Mouse (Mus musculus) stomach, embryonic 16.5 days (tissue): ENCODE data around the gene Pdk2. TPM values are rescaled to one million over a fixed set of nuclear protein-coding genes. Genes with fewer than 3 reads are reported as not detected.

ENCODE experiments used
- ATAC-seq: fragments of 200-750 bp; cut with Nextera tagmentation; 2 replicates; pipeline ENCODE4 v1.8.0; 2017; ENCODE audit warnings: moderate number of reproducible peaks, moderate TSS enrichment; ENCODE audit not compliant: insufficient read depth, low FRiP score
- H3K27ac ChIP-seq: fragments of 300-500 bp; sonication (generic); 2 replicates; pipeline ENCODE4 v1.5.1; 2014; ENCODE audit warnings: low read length
- H3K27me3 ChIP-seq: fragments of 300-500 bp; sonication (generic); 2 replicates; pipeline ENCODE4 v1.6.1; 2014; ENCODE audit warnings: low read length, control low read depth, mixed read lengths; ENCODE audit not compliant: control insufficient read depth, insufficient read depth
- H3K36me3 ChIP-seq: fragments of 300-500 bp; sonication (generic); 2 replicates; pipeline ENCODE4 v1.6.1; 2014; ENCODE audit warnings: low read length; ENCODE audit not compliant: control insufficient read depth, insufficient read depth
- H3K4me1 ChIP-seq: fragments of 300-500 bp; sonication (generic); 2 replicates; pipeline ENCODE4 v1.6.1; 2014; ENCODE audit warnings: low read length, control low read depth, mixed read lengths; ENCODE audit not compliant: control insufficient read depth, insufficient read depth
- H3K4me2 ChIP-seq: fragments of 300-500 bp; sonication (generic); 2 replicates; pipeline ENCODE4 v1.6.1; 2014; ENCODE audit warnings: low read depth, low read length, mixed read lengths
- H3K4me3 ChIP-seq: fragments of 300-500 bp; sonication (generic); replicated peaks from 2 replicates; pipeline ENCODE4 v1.5.1; 2014; ENCODE audit warnings: mild to moderate bottlenecking, low read length
- H3K9ac ChIP-seq: fragments of 300-500 bp; sonication (generic); 2 replicates; pipeline ENCODE4 v1.6.1; 2014; ENCODE audit warnings: low read length
- H3K9me3 ChIP-seq: fragments of 300-500 bp; sonication (generic); replicated peaks from 2 replicates; pipeline ENCODE4 v1.6.1; 2016; ENCODE audit warnings: low read length, control low read depth; ENCODE audit not compliant: control insufficient read depth
- WGBS: fragments of 180-500 bp; shearing (Covaris S2); extraction: QIAGEN DNeasy Blood & Tissue Kit; methylation state at CpG from one replicate; pipeline ENCODE4 v1.1.7; 2014; 5-methylcytosine and 5-hydroxymethylcytosine counted together
- polyA plus RNA-seq: library from polyadenylated mRNA; unstranded; fragments of >200 nt; fragmentation: Nextera tagmentation; extraction: Ambion mirVana; gene quantifications from 2 replicates; pipeline ENCODE4 v1.2.1, GENCODE M21; 2015

The Pdk2 gene
- polyA plus RNA-seq, 1 experiment from 2014 or later, result 37.9 TPM

GRCm38 (mm10) chr11:94996101-94996500, 45.1 kb downstream of the Pdk2 start:
- Histone ChIP-seq H3K36me3 (peaks cover 7% of the 10 kb centered on the region; the same call in 1 of the 2 replicates), H3K4me3 (no peak overlapping the region), H3K4me1 (peaks cover 48% of the 10 kb centered on the region), H3K9ac (peak overlapping the region; percentile 8; the same call in 1 of the 2 replicates), H3K27ac (no peak overlapping the region), H3K4me2 (no peak overlapping the region), H3K9me3 (no peaks in the 10 kb centered on the region), H3K27me3 (no peaks in the 10 kb centered on the region)
- WGBS, result 77% methylated on average over 8 of the region's 8 CpGs
- no peak for ATAC-seq

DNA sequence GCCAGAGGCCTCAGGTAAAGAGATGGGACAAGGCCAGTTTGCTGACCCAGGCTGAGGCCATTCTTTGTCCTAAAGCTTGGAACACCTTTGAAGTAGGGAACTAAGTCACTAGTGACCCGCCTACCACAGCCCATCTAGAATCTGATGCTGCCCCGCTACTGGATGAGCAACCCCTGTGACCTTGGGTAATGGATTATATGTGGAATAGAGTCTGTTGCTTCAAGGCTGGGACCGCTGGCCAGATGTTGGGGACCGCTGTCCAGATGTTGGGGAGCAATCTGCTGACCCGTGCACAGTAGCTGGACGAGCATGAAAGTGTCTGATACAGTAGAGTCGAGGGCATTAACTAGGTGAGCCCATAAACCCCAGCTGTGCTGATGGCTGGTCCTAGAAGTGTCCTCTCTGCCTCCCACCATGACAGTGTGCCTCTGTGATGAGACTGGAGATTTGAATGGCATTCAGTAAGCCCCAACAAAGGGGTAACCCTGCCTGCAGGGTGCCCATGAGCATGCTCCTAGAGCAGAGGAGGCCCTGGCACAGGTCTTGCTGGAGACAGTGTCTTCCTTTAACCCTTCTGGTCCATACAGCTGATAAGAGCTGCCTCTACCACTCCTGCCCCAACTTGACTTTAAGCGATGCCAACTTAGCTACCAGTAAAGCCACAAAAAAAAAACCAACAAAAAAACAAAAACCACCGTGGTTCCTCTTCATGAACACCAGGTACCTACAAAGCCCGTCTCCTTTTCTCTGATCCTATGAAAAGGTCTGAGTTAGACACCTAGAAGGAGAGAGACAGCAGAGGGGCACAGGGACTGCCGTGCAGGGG, 46.0 kb downstream of the Pdk2 start:
- Histone ChIP-seq H3K9ac (peak overlapping the region; percentile 95), H3K4me2 (peak overlapping the region; percentile 97), H3K4me1 (peaks cover 44% of the 10 kb centered on the region), H3K27me3 (no peaks in the 10 kb centered on the region), H3K36me3 (peaks cover 7% of the 10 kb centered on the region; the same call in 1 of the 2 replicates), H3K4me3 (peak overlapping the region; percentile 85), H3K9me3 (no peaks in the 10 kb centered on the region), H3K27ac (no peak overlapping the region)
- 78% methylated on average over 11 of the region's 11 CpGs for WGBS
- no peak for ATAC-seq

- Histone ChIP-seq H3K27me3 (no peaks in the 10 kb centered on the region), H3K27ac (0 out of 2 replicates have a peak overlapping the region, but pooled peaks have one; percentile 8), H3K4me3 (peak overlapping the region; percentile 85), H3K4me1 (peaks cover 48% of the 10 kb centered on the region), H3K9ac (peak overlapping the region; percentile 95), H3K9me3 (no peaks in the 10 kb centered on the region), H3K36me3 (peaks cover 4% of the 10 kb centered on the region; the same call in 1 of the 2 replicates), H3K4me2 (peak overlapping the region; percentile 97)
- no peak for ATAC-seq
- 43% methylated on average over 10 of the region's 10 CpGs for WGBS
These were observed 46.8 kb downstream of the Pdk2 start for GRCm38 (mm10) chr11:94994208-94994814.

DNA sequence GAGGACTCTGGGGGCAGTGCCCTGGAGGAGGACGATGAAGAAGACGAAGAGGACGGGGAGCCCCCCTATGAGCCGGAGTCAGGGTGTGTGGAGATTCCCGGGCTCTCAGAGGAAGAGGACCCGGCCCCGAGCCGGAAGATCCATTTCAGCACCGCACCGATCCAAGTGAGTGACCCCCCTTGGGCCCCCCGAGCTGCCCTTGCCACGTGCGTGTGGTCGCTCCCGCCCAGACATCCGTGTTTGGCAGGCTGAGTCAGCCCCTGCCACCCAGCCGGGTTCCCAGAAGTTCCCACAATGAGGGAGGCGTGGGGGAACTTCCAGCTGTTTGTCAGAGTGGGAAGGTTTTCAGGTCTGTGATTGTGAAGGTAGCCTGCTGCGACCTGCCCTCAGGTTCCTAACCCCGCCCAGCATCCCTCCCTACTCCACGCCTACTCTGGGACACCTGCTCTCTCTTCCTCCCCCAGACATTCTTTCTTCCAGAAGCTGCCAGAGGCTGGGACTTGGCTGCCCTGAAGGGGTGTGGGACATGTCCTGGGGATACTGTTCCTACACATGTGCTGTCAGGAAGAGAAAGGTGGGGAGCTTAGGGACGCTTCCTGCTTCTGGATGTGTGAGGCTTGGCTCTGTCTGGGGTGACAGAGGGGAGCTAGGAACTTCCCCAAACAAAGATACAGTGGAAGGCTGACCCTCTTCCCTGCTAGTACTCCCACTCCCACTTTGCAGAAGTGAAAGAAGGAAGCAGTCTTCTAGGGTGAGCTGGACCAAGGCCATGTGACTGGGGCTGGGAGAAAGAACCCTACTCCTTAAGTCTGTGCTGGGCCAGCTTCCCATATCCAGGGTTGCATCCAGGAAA, 48.2 kb downstream of the Pdk2 start:
- Histone ChIP-seq H3K4me2 (peak overlapping the region; percentile 97), H3K27me3 (no peaks in the 10 kb centered on the region), H3K4me3 (peak overlapping the region; percentile 85), H3K4me1 (peaks cover 57% of the 10 kb centered on the region), H3K36me3 (peaks cover 4% of the 10 kb centered on the region; the same call in 1 of the 2 replicates), H3K9ac (peak overlapping the region; percentile 95), H3K27ac (peak overlapping the region; percentile 97), H3K9me3 (no peaks in the 10 kb centered on the region)
- 2% methylated on average over 22 of the region's 22 CpGs for WGBS
- peak; percentile 35; the same call in 1 of the 2 replicates for ATAC-seq

DNA sequence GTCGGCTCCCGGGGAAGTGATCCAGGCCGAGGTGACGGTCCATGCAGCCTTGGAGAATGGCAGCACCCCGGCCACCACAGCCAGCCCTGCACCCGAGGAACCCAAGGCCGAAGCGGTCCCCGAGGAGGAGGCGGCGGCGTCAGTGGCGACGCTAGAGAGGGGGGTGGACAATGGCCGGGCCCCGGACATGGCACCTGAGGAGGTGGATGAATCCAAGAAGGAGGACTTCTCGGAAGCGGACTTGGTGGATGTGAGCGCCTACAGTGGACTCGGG, 48.7 kb downstream of the Pdk2 start:
- Histone ChIP-seq H3K4me1 (peaks cover 61% of the 10 kb centered on the region), H3K27me3 (no peaks in the 10 kb centered on the region), H3K4me2 (peak overlapping the region; percentile 97), H3K9me3 (no peaks in the 10 kb centered on the region), H3K27ac (peak overlapping the region; percentile 97), H3K9ac (peak overlapping the region; percentile 95), H3K36me3 (peaks cover 2% of the 10 kb centered on the region; the same call in 1 of the 2 replicates), H3K4me3 (peak overlapping the region; percentile 85)
- WGBS, result under 1% methylated on average over 20 of the region's 20 CpGs
- ATAC-seq, result no peak

GRCm38 (mm10) chr11:94991641-94992479, 49.3 kb downstream of the Pdk2 start:
- Histone ChIP-seq H3K9me3 (no peaks in the 10 kb centered on the region), H3K36me3 (no peaks in the 10 kb centered on the region; the same call in 1 of the 2 replicates), H3K4me3 (peak overlapping the region; percentile 85), H3K27me3 (no peaks in the 10 kb centered on the region), H3K27ac (peak overlapping the region; percentile 97), H3K4me2 (peak overlapping the region; percentile 97), H3K4me1 (peaks cover 66% of the 10 kb centered on the region), H3K9ac (peak overlapping the region; percentile 95)
- WGBS, result under 1% methylated on average over 95 of the region's 99 CpGs
- ATAC-seq, result no peak

DNA sequence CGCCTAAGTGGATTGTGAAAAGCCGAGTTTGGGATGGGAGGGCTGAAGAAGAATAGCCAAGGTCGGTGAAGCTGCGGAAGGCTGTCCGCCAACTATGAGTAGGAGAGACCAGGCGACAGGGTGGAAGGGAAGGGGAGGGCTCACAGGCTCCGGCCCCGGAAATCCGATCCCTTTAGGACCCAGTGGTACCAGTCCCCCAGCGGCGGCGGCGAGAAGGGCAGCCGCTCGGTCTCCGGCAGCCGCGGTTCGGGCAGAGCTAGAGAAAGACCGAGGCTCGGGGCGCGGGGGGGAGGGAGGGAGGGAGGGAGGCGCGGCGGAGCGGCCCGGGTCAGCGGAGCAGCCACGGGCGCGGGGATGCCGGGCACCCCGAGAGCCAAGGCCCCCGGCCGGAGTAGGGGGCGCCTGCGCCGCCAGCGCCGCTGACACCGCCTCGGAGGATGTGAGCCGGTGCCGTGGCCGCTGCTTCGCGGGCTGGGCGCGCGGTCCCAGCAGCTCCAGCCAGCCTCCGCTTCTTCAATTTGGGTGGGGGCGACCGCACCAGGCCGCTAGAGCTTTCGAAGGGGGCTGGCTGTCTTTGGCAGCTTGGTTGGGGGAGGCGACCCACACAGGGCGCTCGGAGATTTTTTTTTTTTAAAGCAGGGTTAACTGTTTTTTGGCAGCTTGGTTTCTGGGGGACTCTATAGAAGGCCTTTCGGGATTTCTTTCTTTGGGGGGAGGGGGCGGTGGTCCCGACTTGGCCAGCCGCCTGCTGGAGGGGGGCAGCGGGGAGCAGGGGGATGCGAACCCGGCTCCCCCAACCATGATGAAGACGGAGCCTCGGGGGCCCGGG, 50.2 kb downstream of the Pdk2 start, which contains the start of gene Ppp1r9b:
Ppp1r9b (plus strand) TSS at position 287 of the 829 bp plus-strand sequence.
- WGBS, result under 1% methylated on average over 66 of the region's 69 CpGs
- peak within 1 kb of the TSS; percentile 97 for H3K4me2 ChIP-seq
- peak within 1 kb of the TSS; percentile 95 for H3K9ac ChIP-seq
- H3K36me3 ChIP-seq, result no peaks in the 10 kb centered on the region
- peak within 1 kb of the TSS; percentile 85 for H3K4me3 ChIP-seq
- peak; percentile 85 for ATAC-seq
- no peaks in the 10 kb centered on the region for H3K27me3 ChIP-seq
- peaks cover 66% of the 10 kb centered on the region for H3K4me1 ChIP-seq
- peak within 1 kb of the TSS; percentile 97 for H3K27ac ChIP-seq
- no peaks in the 10 kb centered on the region for H3K9me3 ChIP-seq
